Mouse (Mus musculus) stomach, embryonic 16.5 days (tissue): Measurements from ENCODE around the gene Glyatl3. TPM values are rescaled to one million over a fixed set of nuclear protein-coding genes. Genes with fewer than 3 reads are reported as not detected.

ENCODE experiments used
- ATAC-seq: fragments of 200-750 bp; cut with Nextera tagmentation; 2 replicates; pipeline ENCODE4 v1.8.0; 2017; ENCODE audit warnings: moderate number of reproducible peaks, moderate TSS enrichment; ENCODE audit not compliant: insufficient read depth, low FRiP score
- H3K27ac ChIP-seq: fragments of 300-500 bp; sonication (generic); 2 replicates; pipeline ENCODE4 v1.5.1; 2014; ENCODE audit warnings: low read length
- H3K27me3 ChIP-seq: fragments of 300-500 bp; sonication (generic); 2 replicates; pipeline ENCODE4 v1.6.1; 2014; ENCODE audit warnings: low read length, control low read depth, mixed read lengths; ENCODE audit not compliant: control insufficient read depth, insufficient read depth
- H3K36me3 ChIP-seq: fragments of 300-500 bp; sonication (generic); 2 replicates; pipeline ENCODE4 v1.6.1; 2014; ENCODE audit warnings: low read length; ENCODE audit not compliant: control insufficient read depth, insufficient read depth
- H3K4me1 ChIP-seq: fragments of 300-500 bp; sonication (generic); 2 replicates; pipeline ENCODE4 v1.6.1; 2014; ENCODE audit warnings: low read length, control low read depth, mixed read lengths; ENCODE audit not compliant: control insufficient read depth, insufficient read depth
- H3K4me2 ChIP-seq: fragments of 300-500 bp; sonication (generic); 2 replicates; pipeline ENCODE4 v1.6.1; 2014; ENCODE audit warnings: low read depth, low read length, mixed read lengths
- H3K4me3 ChIP-seq: fragments of 300-500 bp; sonication (generic); replicated peaks from 2 replicates; pipeline ENCODE4 v1.5.1; 2014; ENCODE audit warnings: mild to moderate bottlenecking, low read length
- H3K9ac ChIP-seq: fragments of 300-500 bp; sonication (generic); 2 replicates; pipeline ENCODE4 v1.6.1; 2014; ENCODE audit warnings: low read length
- H3K9me3 ChIP-seq: fragments of 300-500 bp; sonication (generic); replicated peaks from 2 replicates; pipeline ENCODE4 v1.6.1; 2016; ENCODE audit warnings: low read length, control low read depth; ENCODE audit not compliant: control insufficient read depth
- WGBS: fragments of 180-500 bp; shearing (Covaris S2); extraction: QIAGEN DNeasy Blood & Tissue Kit; methylation state at CpG from one replicate; pipeline ENCODE4 v1.1.7; 2014; 5-methylcytosine and 5-hydroxymethylcytosine counted together
- polyA plus RNA-seq: library from polyadenylated mRNA; unstranded; fragments of >200 nt; fragmentation: Nextera tagmentation; extraction: Ambion mirVana; gene quantifications from 2 replicates; pipeline ENCODE4 v1.2.1, GENCODE M21; 2015

The Glyatl3 gene
- polyA plus RNA-seq: not detected in 2 replicates

DNA sequence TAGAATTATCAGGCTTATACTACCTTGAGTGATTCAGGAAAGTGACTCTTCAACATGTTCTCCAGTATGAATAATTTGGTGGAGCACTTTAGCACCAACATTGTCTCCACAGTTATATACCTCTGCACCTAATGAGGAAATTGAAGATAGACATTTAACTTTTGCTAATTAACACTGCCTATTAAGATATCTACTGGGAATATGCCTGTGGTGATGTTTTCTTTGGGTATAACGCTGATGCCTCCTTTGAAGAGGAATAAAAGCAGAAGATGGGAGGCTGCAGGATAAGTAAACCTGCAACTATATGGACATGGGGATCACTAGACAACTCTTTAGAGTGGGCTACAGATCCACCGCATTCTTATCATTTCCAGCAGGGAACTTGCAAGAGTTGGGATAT is at the start of gene Glyatl3:
Gene Glyatl3 (minus strand): TSS at position 101 of the 400 bp plus-strand sequence.
- no peak within 1 kb of the TSS for H3K9ac ChIP-seq
- no peak within 1 kb of the TSS for H3K27ac ChIP-seq
- no peak within 1 kb of the TSS for H3K4me3 ChIP-seq
- H3K36me3 ChIP-seq: no peaks in the 10 kb centered on the region
- H3K4me2 ChIP-seq: no peak within 1 kb of the TSS
- WGBS: 93% methylated on average over 2 of the region's 2 CpGs
- ATAC-seq: no peak
- no peaks in the 10 kb centered on the region for H3K27me3 ChIP-seq
- H3K4me1 ChIP-seq: no peaks in the 10 kb centered on the region
- H3K9me3 ChIP-seq: no peaks in the 10 kb centered on the region

DNA sequence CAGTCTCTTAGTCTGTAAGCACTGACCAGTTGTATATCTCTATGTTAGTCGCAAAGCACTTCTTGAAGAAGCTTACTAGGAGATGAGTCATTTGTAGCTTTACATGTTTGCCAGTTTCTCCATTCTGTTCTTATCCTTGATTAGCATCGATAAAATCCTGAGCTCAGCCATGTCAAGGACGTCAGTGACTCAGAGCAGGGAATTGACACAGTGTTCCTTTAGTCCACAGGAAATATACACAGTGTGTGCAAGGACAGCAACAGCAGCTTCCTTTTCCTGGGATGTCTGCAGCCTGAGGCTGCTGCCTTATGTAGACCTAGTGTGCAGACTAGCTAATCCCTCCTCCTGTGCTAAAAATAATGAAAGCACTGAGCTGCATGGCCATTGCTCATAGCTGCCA is 34.4 kb upstream of the Glyatl3 start:
- H3K9ac ChIP-seq: no peak overlapping the region
- no peaks in the 10 kb centered on the region for H3K27me3 ChIP-seq
- no peak overlapping the region for H3K27ac ChIP-seq
- H3K9me3 ChIP-seq: no peaks in the 10 kb centered on the region
- no peaks in the 10 kb centered on the region for H3K4me1 ChIP-seq
- 82% methylated on average over 3 of the region's 3 CpGs for WGBS
- peaks cover 17% of the 10 kb centered on the region; the same call in 1 of the 2 replicates for H3K36me3 ChIP-seq
- H3K4me3 ChIP-seq: no peak overlapping the region
- no peak overlapping the region for H3K4me2 ChIP-seq
- ATAC-seq: no peak

DNA sequence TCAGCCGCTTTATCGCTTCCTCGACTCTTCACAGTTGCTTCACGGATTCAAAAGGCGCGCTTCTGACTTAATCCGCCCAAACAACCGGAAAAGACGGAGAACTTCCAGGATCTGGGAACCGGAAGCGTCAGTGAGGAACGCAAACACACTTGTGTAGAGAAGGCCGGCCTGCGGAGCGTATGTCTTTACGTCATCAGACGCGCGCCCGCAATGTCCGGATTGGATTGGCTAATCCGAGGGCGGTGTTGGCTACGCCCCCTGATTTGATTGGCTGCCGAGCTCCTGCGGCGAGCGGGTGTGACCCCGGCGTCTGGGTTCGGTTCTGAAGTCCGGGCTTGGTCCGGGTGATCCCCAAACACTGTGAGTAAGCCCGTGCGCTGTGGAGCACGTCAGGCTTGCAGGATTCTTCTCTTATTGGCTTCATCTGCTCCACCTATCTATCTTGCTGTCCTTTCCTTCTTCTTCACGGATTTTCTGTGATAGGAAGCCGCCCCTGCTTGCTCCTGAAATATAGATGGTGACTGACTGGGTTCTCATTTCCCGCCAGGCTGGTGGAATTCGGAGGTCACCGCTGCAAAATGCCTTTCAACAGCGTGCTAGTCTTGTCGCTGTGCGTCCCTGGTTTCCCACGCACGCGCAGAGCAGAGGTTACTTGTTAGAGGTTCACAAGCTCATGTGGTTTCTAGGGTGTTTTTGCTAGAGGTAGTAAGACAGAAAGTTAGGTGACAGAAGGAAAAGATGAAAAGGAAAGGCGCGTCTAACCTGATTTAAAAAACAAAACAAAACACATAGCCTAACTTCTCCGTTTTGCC is 20.5 kb upstream of the Glyatl3 start, which contains the start of the genes Mut and Cenpq:
Gene Mut (plus strand): TSS at position 266 of the 812 bp plus-strand sequence.
Gene Cenpq (minus strand): TSS at position 628 of the 812 bp plus-strand sequence.
- H3K4me2 ChIP-seq: peak within 1 kb of the TSS; percentile 75
- H3K4me3 ChIP-seq: peak within 1 kb of the TSS; percentile 78
- H3K27me3 ChIP-seq: no peaks in the 10 kb centered on the region
- WGBS: under 1% methylated on average over 50 of the region's 50 CpGs
- no peaks in the 10 kb centered on the region for H3K9me3 ChIP-seq
- H3K36me3 ChIP-seq: peaks cover 2% of the 10 kb centered on the region; the same call in 1 of the 2 replicates
- peak within 1 kb of the TSS; percentile 96 for H3K27ac ChIP-seq
- H3K9ac ChIP-seq: peak within 1 kb of the TSS; percentile 75
- ATAC-seq: peak; percentile 100
- H3K4me1 ChIP-seq: peaks cover 6% of the 10 kb centered on the region; the same call in 1 of the 2 replicates

DNA sequence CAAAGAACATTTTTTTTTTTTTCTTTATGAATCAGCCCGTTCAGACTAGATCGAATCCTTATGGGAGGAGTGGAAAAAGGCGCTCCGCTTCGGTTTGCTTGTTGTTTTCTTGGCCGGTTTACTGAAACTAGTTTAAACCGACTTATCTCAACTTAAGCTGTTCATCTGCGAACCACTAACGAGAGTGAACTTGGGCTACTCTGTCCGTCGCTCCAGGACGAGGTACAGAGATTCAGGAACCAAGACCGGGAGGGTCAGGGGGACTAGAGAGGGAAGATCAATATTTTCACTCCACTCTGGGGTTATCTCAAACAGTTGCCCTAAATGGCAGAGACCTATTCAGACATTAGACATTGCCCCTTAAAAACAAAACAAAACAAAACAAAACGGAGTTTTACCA is 19.8 kb upstream of the Glyatl3 start:
- Histone ChIP-seq H3K36me3 (peaks cover 2% of the 10 kb centered on the region; the same call in 1 of the 2 replicates), H3K9me3 (no peaks in the 10 kb centered on the region), H3K27me3 (no peaks in the 10 kb centered on the region), H3K27ac (no peak overlapping the region), H3K4me2 (peak overlapping the region; percentile 75), H3K4me1 (peaks cover 6% of the 10 kb centered on the region; the same call in 1 of the 2 replicates), H3K4me3 (peak overlapping the region; percentile 78), H3K9ac (peak overlapping the region; percentile 65)
- WGBS: under 1% methylated on average over 14 of the region's 14 CpGs
- peak; percentile 13; the same call in 1 of the 2 replicates for ATAC-seq

DNA sequence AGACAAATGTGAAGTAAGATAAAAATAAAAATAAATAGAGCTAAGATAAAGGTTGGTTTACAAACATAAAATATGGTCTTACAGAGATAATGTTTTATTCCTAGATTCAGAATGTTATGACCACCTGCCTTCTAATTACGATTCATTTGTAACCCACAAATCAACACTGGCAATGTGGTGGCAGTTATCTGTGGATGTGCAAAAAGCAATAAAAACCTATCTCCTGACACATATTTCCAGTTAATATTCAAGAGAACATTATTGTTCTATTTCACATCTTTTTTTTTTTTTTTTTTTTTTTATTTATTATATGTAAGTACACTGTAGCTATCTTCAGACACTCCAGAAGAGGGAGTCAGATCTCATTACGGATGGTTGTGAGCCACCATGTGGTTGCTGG is 1.3 kb upstream of the Glyatl3 start:
- Histone ChIP-seq H3K4me3 (no peak overlapping the region), H3K4me1 (no peaks in the 10 kb centered on the region), H3K9ac (no peak overlapping the region), H3K27ac (no peak overlapping the region), H3K27me3 (no peaks in the 10 kb centered on the region), H3K9me3 (no peaks in the 10 kb centered on the region), H3K36me3 (no peaks in the 10 kb centered on the region), H3K4me2 (no peak overlapping the region)
- ATAC-seq: no peak
- 91% methylated on average over 1 of the region's 2 CpGs for WGBS

DNA sequence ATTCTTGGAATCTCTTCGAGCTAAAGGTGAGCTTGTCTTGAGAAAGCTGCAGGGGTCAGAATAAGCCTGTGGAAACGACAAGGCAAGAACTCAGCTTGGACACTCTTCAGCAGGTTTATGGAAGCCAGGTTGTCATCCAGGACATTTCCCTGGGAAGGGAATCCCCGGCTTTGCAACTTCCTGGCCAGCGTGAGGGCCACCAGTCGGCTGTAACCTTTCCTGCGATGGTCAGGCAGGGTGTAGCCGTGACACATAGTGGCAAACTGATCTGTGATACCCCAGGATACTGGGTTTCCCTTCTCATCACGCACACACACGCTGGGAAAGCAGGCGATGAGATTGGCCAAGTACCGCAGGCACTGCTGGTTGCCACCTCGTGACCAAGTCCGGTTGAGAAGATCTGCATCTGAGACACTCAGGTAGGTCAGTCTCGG is 9.4 kb downstream of the Glyatl3 start:
- 10% methylated on average over 13 of the region's 14 CpGs for WGBS
- no peaks in the 10 kb centered on the region for H3K27me3 ChIP-seq
- peak overlapping the region; percentile 15; the same call in 1 of the 2 replicates for H3K4me3 ChIP-seq
- no peaks in the 10 kb centered on the region for H3K9me3 ChIP-seq
- no peak for ATAC-seq
- H3K4me2 ChIP-seq: peak overlapping the region; percentile 39
- no peaks in the 10 kb centered on the region for H3K36me3 ChIP-seq
- no peak overlapping the region for H3K27ac ChIP-seq
- no peak overlapping the region for H3K9ac ChIP-seq
- H3K4me1 ChIP-seq: no peaks in the 10 kb centered on the region

DNA sequence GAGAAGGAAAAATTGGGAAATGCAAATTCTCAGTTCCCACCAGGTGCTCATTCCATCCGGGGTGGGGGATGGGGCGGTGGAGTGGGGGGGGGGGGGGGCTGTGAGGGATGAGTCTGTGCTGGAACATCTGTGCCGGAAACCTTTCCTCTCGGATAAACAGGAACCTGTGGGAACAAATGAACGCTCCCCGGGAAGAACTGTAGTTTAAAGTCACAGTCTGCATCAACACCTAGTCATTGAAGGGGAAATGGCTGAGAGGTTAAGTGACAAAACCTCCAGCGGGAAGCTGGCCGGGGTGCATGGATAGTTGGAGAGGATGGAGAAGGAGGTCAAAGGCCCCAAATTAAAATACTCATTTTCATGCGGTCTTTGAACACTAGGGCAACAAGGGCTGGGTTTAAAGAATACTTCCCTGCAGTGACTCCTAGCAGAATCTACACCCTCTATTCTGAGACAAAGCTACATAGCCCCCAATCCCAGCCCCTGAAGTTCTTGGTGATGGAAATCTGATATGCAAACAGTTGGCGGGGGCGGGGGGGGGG is 10.0 kb downstream of the Glyatl3 start:
- Histone ChIP-seq H3K4me3 (no peak overlapping the region), H3K4me1 (no peaks in the 10 kb centered on the region), H3K36me3 (no peaks in the 10 kb centered on the region), H3K9ac (no peak overlapping the region), H3K27ac (no peak overlapping the region), H3K27me3 (no peaks in the 10 kb centered on the region), H3K9me3 (no peaks in the 10 kb centered on the region), H3K4me2 (peak overlapping the region; percentile 39; the same call in 1 of the 2 replicates)
- no peak for ATAC-seq
- 9% methylated on average over 11 of the region's 11 CpGs for WGBS

DNA sequence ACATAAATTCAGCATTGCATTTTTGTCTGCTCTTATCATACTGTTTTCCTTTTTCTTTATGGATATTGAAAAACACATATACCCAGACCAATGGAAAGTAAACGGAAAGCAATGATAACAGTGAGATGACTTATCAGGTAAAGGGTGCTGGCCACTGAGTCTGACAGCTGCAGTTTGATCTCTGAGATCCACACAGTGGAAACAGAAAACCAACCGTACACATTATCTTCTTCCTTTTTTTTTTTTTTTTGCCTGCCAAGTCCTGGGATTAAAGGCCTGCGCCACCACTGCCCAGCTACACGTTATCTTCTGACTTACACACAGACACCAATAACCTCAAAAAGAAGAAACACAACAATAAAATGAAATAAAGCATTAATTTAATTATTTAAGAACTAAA is 10.8 kb downstream of the Glyatl3 start:
- Histone ChIP-seq H3K4me3 (no peak overlapping the region), H3K27ac (no peak overlapping the region), H3K36me3 (no peaks in the 10 kb centered on the region), H3K9ac (no peak overlapping the region), H3K27me3 (no peaks in the 10 kb centered on the region), H3K4me2 (no peak overlapping the region), H3K9me3 (no peaks in the 10 kb centered on the region), H3K4me1 (no peaks in the 10 kb centered on the region)
- WGBS: 58% methylated on average over 4 of the region's 4 CpGs
- no peak for ATAC-seq

DNA sequence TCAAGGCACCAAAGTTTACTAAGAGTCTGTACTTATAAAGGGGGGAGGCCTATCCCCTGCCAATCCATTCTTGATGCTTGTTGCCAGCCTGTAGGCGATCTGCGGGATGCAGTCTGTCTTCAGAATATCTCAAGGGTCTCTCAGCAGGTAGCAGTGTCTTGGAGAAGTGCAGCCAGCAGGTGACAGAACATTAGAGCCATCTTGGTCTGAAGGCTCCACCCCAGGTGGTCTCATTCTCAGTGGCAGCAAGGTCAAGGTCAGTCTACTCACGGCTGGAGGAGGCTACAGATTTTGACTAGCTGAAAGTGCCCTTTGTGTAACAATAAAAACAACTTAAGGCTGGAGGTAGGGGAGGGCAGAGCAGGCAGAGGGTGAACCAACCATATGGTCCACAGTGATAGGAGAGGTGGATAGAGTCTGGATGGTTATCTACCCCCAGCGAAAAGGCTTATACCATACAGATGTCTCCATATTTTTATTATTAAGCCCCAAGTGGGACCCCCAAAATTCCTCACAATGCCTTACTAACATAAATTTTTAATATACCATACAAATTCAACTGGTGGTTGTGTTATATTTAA is 14.3 kb downstream of the Glyatl3 start:
- H3K4me1 ChIP-seq: no peaks in the 10 kb centered on the region
- H3K9ac ChIP-seq: no peak overlapping the region
- no peaks in the 10 kb centered on the region for H3K27me3 ChIP-seq
- 51% methylated on average over 4 of the region's 4 CpGs for WGBS
- H3K36me3 ChIP-seq: no peaks in the 10 kb centered on the region
- H3K4me3 ChIP-seq: no peak overlapping the region
- no peak overlapping the region for H3K4me2 ChIP-seq
- no peak for ATAC-seq
- H3K9me3 ChIP-seq: no peaks in the 10 kb centered on the region
- no peak overlapping the region for H3K27ac ChIP-seq
